Mouse (Mus musculus) adipocyte (in vitro differentiated cells): Measurements from ENCODE around the gene Acsl5.

Source experiments
- DNase-seq: peaks from one replicate; pipeline ENCODE4 v3.0.0-alpha.2; 2016; ENCODE audit warnings: low spot score

Gene Acsl5

GRCm38 (mm10) chr19:55331776-55332175 lies 80.0 kb downstream of the Acsl5 start:
- no peak for DNase-seq

GRCm38 (mm10) chr19:55332641-55333268 lies 81.0 kb downstream of the Acsl5 start:
- peak; percentile 90 for DNase-seq

- DNase-seq = peak; percentile 77
Observed at GRCm38 (mm10) chr19:55335881-55336280, 84.1 kb downstream of the Acsl5 start.

GRCm38 (mm10) chr19:55336441-55336840 lies 84.7 kb downstream of the Acsl5 start:
- no peak for DNase-seq

GRCm38 (mm10) chr19:55337066-55337465 lies 85.3 kb downstream of the Acsl5 start:
- no peak for DNase-seq

GRCm38 (mm10) chr19:55337664-55338063 lies 85.9 kb downstream of the Acsl5 start:
- DNase-seq = no peak

- no peak for DNase-seq
Observed at GRCm38 (mm10) chr19:55340521-55340920, 88.8 kb downstream of the Acsl5 start.

GRCm38 (mm10) chr19:55341377-55341776 lies 89.6 kb downstream of the Acsl5 start:
- peak; percentile 35 for DNase-seq

- DNase-seq = no peak
Observed at GRCm38 (mm10) chr19:55342423-55342822, 90.7 kb downstream of the Acsl5 start.

- no peak for DNase-seq
Observed at GRCm38 (mm10) chr19:55343274-55343673, 91.5 kb downstream of the Acsl5 start.
